Mouse (Mus musculus) adrenal gland, adult 2 months (tissue): ENCODE data around the gene Slc15a5. TPM values are rescaled to one million over a fixed set of nuclear protein-coding genes. Genes with fewer than 3 reads are reported as not detected.
"Not testable (repeated sequence)": the region's sequence is repeated elsewhere in the genome, so short reads cannot be mapped to it uniquely, and the experiment has no call there.

Experiments
- DNase-seq: peaks from one replicate; pipeline ENCODE4 v3.0.0; 2021
- long read RNA-seq: library from polyadenylated mRNA; stranded (forward); transcript quantifications from one replicate; pipeline ENCODE4 v2.0.0, GENCODE M21; 2021
- polyA plus RNA-seq: library from polyadenylated mRNA; depleted of rRNA; stranded (reverse); fragments of >200 nt; gene quantifications from 2 replicates; pipeline ENCODE4 v1.2.3, GENCODE M21; 2012; rRNA removed
- total RNA-seq, 2 experiments: library from RNA; stranded (reverse); gene quantifications; 2 replicates each; pipeline ENCODE4 v1.2.3; 2021

Slc15a5 gene
- total RNA-seq (1 to 10 TPM in 1 of 2 experiments, under 1 TPM in 1; 0.62 to 4.6 TPM), polyA plus RNA-seq (0.39 and 0.94 TPM in 2 replicates)
- long read RNA-seq, result 0 reads

- no peak for DNase-seq
Measured at GRCm38 (mm10) chr6:138079816-138080215, at the start of gene Slc15a5. TSS of gene Slc15a5 (minus strand) at chr6:138079916.

- DNase-seq, result no peak
Measured at GRCm38 (mm10) chr6:138128392-138129335, 48.9 kb upstream of the Slc15a5 start.

GRCm38 (mm10) chr6:138117496-138117895 is 37.8 kb upstream of the Slc15a5 start:
- peak; percentile 14 for DNase-seq

- DNase-seq, result no peak
Measured at GRCm38 (mm10) chr6:138104559-138104958, 24.8 kb upstream of the Slc15a5 start.

GRCm38 (mm10) chr6:138102940-138103339 is 23.2 kb upstream of the Slc15a5 start:
- DNase-seq, result no peak

GRCm38 (mm10) chr6:138101843-138102242 is 22.1 kb upstream of the Slc15a5 start:
- no peak for DNase-seq

GRCm38 (mm10) chr6:138099646-138100045 is 19.9 kb upstream of the Slc15a5 start:
- no peak for DNase-seq

- no peak for DNase-seq
Measured at GRCm38 (mm10) chr6:138095060-138095459, 15.3 kb upstream of the Slc15a5 start.

GRCm38 (mm10) chr6:138092432-138092831 is 12.7 kb upstream of the Slc15a5 start:
- DNase-seq, result no peak

- DNase-seq, result no peak
Measured at GRCm38 (mm10) chr6:138089084-138089483, 9.4 kb upstream of the Slc15a5 start.

- DNase-seq, result not testable (repeated sequence)
Measured at GRCm38 (mm10) chr6:138086421-138086820, 6.7 kb upstream of the Slc15a5 start.

- DNase-seq, result no peak
Measured at GRCm38 (mm10) chr6:138080778-138081549, 1.2 kb upstream of the Slc15a5 start.

GRCm38 (mm10) chr6:138077681-138078439 is 1.9 kb downstream of the Slc15a5 start:
- no peak for DNase-seq

- DNase-seq, result peak; percentile 28
Measured at GRCm38 (mm10) chr6:138075723-138076122, 4.0 kb downstream of the Slc15a5 start.

GRCm38 (mm10) chr6:138073540-138073939 is 6.2 kb downstream of the Slc15a5 start:
- no peak for DNase-seq

- DNase-seq, result no peak
Measured at GRCm38 (mm10) chr6:138072963-138073339, 6.8 kb downstream of the Slc15a5 start.

GRCm38 (mm10) chr6:138072110-138072962 is 7.4 kb downstream of the Slc15a5 start:
- DNase-seq, result peak; percentile 59

GRCm38 (mm10) chr6:138071505-138072107 is 8.1 kb downstream of the Slc15a5 start:
- DNase-seq, result peak; percentile 27

- no peak for DNase-seq
Measured at GRCm38 (mm10) chr6:138070720-138071504, 8.8 kb downstream of the Slc15a5 start.

- no peak for DNase-seq
Measured at GRCm38 (mm10) chr6:138069921-138070320, 9.8 kb downstream of the Slc15a5 start.
